Mouse (Mus musculus) heart, embryonic 13.5 days (tissue): ENCODE data around the gene Lypla2. TPM values are rescaled to one million over a fixed set of nuclear protein-coding genes. Genes with fewer than 3 reads are reported as not detected.
"Not testable (repeated sequence)": the region's sequence is repeated elsewhere in the genome, so short reads cannot be mapped to it uniquely, and the experiment has no call there.

Source experiments
- ATAC-seq: fragments of 200-750 bp; cut with Nextera tagmentation; 2 replicates; pipeline ENCODE4 v1.8.0; 2017; ENCODE audit warnings: moderate TSS enrichment; ENCODE audit not compliant: insufficient number of reproducible peaks, low FRiP score, low TSS enrichment; ENCODE audit errors: extremely low read depth
- H3K27ac ChIP-seq: fragments of 300-500 bp; sonication (generic); replicated peaks from 2 replicates; pipeline ENCODE4 v1.5.1; 2015; ENCODE audit warnings: moderate library complexity, mild to moderate bottlenecking, inconsistent platforms
- H3K27me3 ChIP-seq: fragments of 300-500 bp; sonication (generic); replicated peaks from 2 replicates; pipeline ENCODE4 v1.6.1; 2015; ENCODE audit warnings: mild to moderate bottlenecking, inconsistent platforms
- H3K36me3 ChIP-seq: fragments of 300-500 bp; sonication (generic); 2 replicates; pipeline ENCODE4 v1.6.1; 2015; ENCODE audit warnings: mild to moderate bottlenecking, inconsistent platforms
- H3K4me1 ChIP-seq: fragments of 300-500 bp; sonication (generic); 2 replicates; pipeline ENCODE4 v1.6.1; 2015; ENCODE audit warnings: inconsistent platforms
- H3K4me2 ChIP-seq: fragments of 300-500 bp; sonication (generic); 2 replicates; pipeline ENCODE4 v1.6.1; 2015; ENCODE audit warnings: inconsistent platforms, mild to moderate bottlenecking, moderate library complexity
- H3K4me3 ChIP-seq: fragments of 300-500 bp; sonication (generic); 2 replicates; pipeline ENCODE4 v1.5.1; 2015; ENCODE audit warnings: moderate library complexity, mild to moderate bottlenecking, inconsistent platforms
- H3K9ac ChIP-seq: fragments of 300-500 bp; sonication (generic); 2 replicates; pipeline ENCODE4 v1.6.1; 2015; ENCODE audit warnings: inconsistent platforms, mild to moderate bottlenecking, moderate library complexity
- H3K9me3 ChIP-seq: fragments of 300-500 bp; sonication (generic); 2 replicates; pipeline ENCODE4 v1.6.1; 2016; ENCODE audit warnings: inconsistent platforms
- WGBS: fragments of 180-500 bp; shearing (Covaris S2); methylation state at CpG from one replicate; pipeline ENCODE4 v1.1.7; 2015; ENCODE audit warnings: mixed read lengths; 5-methylcytosine and 5-hydroxymethylcytosine counted together
- polyA plus RNA-seq: library from polyadenylated mRNA; unstranded; fragments of >200 nt; fragmentation: Nextera tagmentation; extraction: Ambion mirVana; gene quantifications from 2 replicates; pipeline ENCODE4 v1.2.1, GENCODE M21; 2015

Lypla2 gene
- polyA plus RNA-seq, 1 experiment from 2014 or later: 65.5 TPM

DNA sequence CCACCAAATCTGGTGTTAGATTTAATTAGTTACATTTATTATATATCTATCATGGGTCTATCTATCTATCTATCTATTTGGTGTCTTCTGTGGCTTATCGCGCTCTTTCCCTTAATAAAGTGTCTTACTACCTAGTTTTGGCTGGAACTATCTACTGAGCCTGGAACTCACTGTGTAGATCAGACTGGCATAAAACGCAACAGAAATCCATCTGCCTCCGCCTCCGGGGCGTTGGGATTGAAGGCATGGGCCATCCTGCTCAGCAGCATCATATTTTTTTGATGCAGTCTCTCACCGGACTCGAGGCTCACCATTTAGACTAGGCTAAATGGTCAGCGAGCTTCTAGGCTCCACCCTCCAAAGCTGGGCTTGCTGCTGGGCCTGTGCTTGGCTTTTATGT, 15.3 kb upstream of the Lypla2 start:
- H3K27ac ChIP-seq: peak overlapping the region; percentile 91
- no peak for ATAC-seq
- peak overlapping the region; percentile 91 for H3K4me3 ChIP-seq
- 0 out of 2 replicates have a peak, but pooled peaks cover 4% of the 10 kb centered on the region for H3K9me3 ChIP-seq
- peaks cover 28% of the 10 kb centered on the region for H3K36me3 ChIP-seq
- peak overlapping the region; percentile 98 for H3K9ac ChIP-seq
- no peaks in the 10 kb centered on the region for H3K27me3 ChIP-seq
- 70% methylated on average over 9 of the region's 9 CpGs for WGBS
- H3K4me2 ChIP-seq: peak overlapping the region; percentile 96
- peaks cover 24% of the 10 kb centered on the region for H3K4me1 ChIP-seq

DNA sequence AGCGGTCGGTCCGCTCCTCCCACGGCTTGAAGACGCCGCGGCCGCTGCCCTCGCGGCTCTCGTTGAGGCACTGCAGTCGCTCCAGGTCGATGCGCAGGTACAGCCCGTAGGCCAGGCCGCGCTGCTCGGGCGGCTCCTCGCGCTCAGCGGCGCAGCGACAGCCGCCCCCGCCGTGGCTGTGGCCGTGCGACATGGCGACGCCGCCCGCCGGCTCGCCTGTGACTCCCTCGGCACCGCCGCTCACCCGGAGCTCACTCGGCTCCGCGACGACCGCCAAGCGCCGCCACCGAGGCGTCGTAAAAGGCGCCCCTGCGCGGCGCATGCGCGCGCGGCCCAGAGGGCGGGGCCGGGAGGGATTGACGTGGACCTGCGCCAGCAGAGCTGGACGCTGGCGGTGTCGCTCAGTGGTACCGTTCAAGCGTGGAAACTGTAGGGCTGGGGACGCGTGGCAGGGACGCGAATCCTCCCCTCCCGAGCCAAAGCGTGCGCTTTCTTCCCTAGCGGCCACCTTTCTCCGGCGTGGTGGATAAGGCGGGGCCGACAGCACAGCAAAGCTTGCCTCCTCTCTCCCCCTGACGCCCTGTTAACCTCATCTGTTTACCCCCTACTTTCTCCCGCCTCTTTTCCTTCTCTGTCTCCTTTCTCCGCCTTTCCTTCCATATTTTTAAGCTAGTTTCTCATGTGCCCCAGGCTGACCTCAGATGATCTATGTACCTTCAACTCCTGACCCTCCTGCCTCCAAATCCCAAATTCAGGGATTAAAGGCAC, 14.7 kb upstream of the Lypla2 start, which contains the start of gene Pithd1:
Gene Pithd1, minus strand, starts transcription at position 322 of the 768 bp plus-strand sequence.
- no peaks in the 10 kb centered on the region for H3K27me3 ChIP-seq
- 0 out of 2 replicates have a peak, but pooled peaks cover 4% of the 10 kb centered on the region for H3K9me3 ChIP-seq
- under 1% methylated on average over 81 of the region's 81 CpGs for WGBS
- H3K9ac ChIP-seq: peak within 1 kb of the TSS; percentile 98
- peak; percentile 90 for ATAC-seq
- peak within 1 kb of the TSS; percentile 91 for H3K4me3 ChIP-seq
- peak within 1 kb of the TSS; percentile 91 for H3K27ac ChIP-seq
- H3K36me3 ChIP-seq: peaks cover 34% of the 10 kb centered on the region
- peak within 1 kb of the TSS; percentile 96 for H3K4me2 ChIP-seq
- H3K4me1 ChIP-seq: peaks cover 24% of the 10 kb centered on the region

DNA sequence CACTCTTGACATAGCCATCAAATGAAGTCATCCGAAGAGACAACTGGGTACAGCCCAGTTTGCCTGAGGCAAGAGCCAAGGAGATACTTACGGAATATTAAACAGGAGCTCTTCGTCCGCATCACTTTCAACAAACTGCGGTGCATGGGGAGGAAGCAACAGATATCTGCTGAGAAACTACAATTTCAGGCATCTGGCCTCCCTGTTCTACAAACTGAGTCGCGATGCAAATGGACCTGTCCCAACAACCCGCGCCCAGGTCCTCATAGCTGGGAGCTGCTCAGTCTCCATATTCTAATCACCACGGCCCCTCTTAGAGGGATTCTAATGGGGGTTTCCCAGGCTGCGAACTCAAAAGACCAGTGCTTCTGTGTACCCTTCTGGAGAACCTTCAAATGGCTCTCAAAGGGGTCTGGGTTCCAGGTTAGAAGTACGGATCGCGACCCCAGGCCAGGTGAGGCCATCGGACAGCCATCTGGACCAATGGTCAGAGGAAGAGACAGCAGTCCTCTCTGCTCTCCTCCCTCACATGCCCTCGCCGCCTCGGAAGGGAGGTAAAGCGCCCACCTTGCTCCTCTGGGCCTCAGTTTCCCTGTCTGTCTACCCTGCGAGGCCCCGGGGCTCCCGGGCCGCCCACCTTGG, 14.0 kb upstream of the Lypla2 start:
- peak overlapping the region; percentile 91 for H3K27ac ChIP-seq
- peak overlapping the region; percentile 91 for H3K4me3 ChIP-seq
- no peak for ATAC-seq
- peaks cover 24% of the 10 kb centered on the region for H3K4me1 ChIP-seq
- no peaks in the 10 kb centered on the region for H3K27me3 ChIP-seq
- H3K9ac ChIP-seq: peak overlapping the region; percentile 98
- WGBS: 7% methylated on average over 23 of the region's 23 CpGs
- H3K9me3 ChIP-seq: 0 out of 2 replicates have a peak, but pooled peaks cover under 1% of the 10 kb centered on the region
- peak overlapping the region; percentile 96 for H3K4me2 ChIP-seq
- H3K36me3 ChIP-seq: peaks cover 41% of the 10 kb centered on the region

DNA sequence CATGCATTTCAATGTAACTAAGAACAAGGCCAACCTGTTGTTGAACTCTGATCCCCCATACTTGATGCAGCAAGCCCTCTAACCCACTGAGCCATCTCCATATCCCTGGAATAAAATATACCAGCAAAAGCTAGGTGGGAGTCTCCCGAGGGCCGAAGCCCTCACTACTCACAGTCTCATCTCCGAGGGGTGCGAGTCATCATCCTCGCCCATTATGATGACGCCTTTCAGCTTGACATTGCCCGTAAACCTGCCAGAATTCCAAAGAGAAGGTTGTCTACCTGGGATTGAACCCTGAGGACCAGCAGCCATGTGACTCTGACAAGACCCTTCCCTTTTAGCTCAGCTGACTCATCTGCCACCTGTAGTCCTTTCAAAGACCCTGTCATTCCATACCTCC, 13.3 kb upstream of the Lypla2 start:
- Histone ChIP-seq H3K36me3 (peaks cover 47% of the 10 kb centered on the region), H3K9ac (peak overlapping the region; percentile 98), H3K27me3 (no peaks in the 10 kb centered on the region), H3K4me1 (peaks cover 24% of the 10 kb centered on the region), H3K27ac (0 out of 2 replicates have a peak overlapping the region, but pooled peaks have one; percentile 91), H3K4me2 (peak overlapping the region; percentile 96), H3K9me3 (no peaks in the 10 kb centered on the region), H3K4me3 (peak overlapping the region; percentile 91)
- ATAC-seq: no peak
- 88% methylated on average over 7 of the region's 7 CpGs for whole genome bisulfite sequencing

DNA sequence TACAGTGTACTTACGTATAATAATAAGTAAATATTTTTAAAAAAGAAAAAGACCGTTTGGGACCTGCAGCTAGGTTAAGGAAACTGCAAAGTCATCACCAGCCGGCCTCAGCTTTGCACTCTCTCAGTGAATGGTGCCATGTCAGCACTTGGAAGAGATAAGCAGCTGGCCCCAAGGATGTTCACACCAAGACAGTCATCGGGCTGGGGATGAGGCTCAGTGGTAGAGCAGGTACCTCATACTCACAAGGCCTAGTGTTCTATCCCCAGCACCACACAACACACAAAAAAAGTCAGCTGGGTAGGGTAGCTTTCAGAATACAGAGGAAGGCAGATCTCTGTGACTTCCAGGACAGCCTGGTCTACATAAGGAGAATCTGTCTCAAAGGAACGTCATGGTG, 12.8 kb upstream of the Lypla2 start:
- Histone ChIP-seq H3K9ac (peak overlapping the region; percentile 98; the same call in 1 of the 2 replicates), H3K27me3 (no peaks in the 10 kb centered on the region), H3K27ac (peak overlapping the region; percentile 43; the same call in 1 of the 2 replicates), H3K36me3 (peaks cover 53% of the 10 kb centered on the region), H3K4me2 (peak overlapping the region; percentile 96), H3K4me3 (peak overlapping the region; percentile 91), H3K9me3 (no peaks in the 10 kb centered on the region), H3K4me1 (peaks cover 24% of the 10 kb centered on the region)
- ATAC-seq: peak; percentile 37; the same call in 1 of the 2 replicates
- 75% methylated on average over 5 of the region's 5 CpGs for WGBS

DNA sequence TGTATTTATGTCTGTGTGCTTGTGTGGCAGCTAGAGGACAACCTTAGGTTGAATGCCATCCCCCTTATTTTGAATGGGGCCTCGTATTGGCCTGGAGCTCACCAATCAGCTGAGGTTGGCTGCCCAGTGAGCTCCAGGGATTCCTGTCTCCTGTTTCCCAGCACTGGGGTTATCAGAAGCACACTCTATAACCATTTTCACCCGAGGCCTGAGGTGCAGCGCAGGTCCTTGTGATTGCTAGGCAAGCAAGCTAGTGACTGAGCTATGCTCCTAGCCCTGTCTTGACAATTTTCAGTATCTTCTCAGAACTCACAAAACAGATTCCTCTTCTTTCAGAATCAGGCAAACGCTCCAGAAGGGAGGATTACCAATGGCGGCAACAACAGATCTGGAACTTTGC, 12.1 kb upstream of the Lypla2 start:
- H3K27ac ChIP-seq: peak overlapping the region; percentile 43
- H3K36me3 ChIP-seq: peaks cover 53% of the 10 kb centered on the region
- H3K4me3 ChIP-seq: peak overlapping the region; percentile 91
- H3K9me3 ChIP-seq: no peaks in the 10 kb centered on the region
- no peaks in the 10 kb centered on the region for H3K27me3 ChIP-seq
- H3K4me2 ChIP-seq: peak overlapping the region; percentile 96
- H3K4me1 ChIP-seq: peaks cover 24% of the 10 kb centered on the region
- ATAC-seq: no peak
- peak overlapping the region; percentile 29; the same call in 1 of the 2 replicates for H3K9ac ChIP-seq
- 69% methylated on average over 5 of the region's 5 CpGs for WGBS

DNA sequence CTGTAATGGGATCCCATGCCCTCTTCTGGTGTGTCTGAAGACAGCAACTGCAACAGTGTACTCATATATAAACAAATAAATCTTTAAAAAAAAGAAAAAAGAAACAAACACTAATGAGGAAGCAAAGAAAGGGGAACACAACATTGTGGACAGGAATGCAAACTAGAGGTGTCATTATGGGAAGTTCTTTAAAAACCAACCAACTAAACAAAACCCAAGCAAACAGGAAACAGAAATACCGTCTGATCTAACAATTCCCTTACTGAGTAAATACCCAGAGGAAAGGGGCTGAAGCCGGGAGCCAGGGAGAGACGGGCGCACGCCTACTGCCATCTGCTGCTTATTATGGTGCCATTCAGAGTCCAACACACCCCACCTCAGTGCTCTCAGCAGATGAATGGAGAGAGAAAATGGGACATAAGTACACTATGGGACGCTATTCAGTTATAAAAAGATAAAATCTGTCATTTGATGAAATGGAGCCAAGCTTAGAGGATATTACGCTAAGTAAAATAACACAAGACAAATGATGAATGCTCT, 9.2 kb upstream of the Lypla2 start:
- Histone ChIP-seq H3K9ac (no peak overlapping the region), H3K27ac (no peak overlapping the region), H3K4me1 (peaks cover 18% of the 10 kb centered on the region), H3K4me3 (no peak overlapping the region), H3K9me3 (no peaks in the 10 kb centered on the region), H3K27me3 (no peaks in the 10 kb centered on the region), H3K36me3 (peaks cover 76% of the 10 kb centered on the region), H3K4me2 (no peak overlapping the region)
- 77% methylated on average over 7 of the region's 7 CpGs for WGBS
- ATAC-seq: no peak

DNA sequence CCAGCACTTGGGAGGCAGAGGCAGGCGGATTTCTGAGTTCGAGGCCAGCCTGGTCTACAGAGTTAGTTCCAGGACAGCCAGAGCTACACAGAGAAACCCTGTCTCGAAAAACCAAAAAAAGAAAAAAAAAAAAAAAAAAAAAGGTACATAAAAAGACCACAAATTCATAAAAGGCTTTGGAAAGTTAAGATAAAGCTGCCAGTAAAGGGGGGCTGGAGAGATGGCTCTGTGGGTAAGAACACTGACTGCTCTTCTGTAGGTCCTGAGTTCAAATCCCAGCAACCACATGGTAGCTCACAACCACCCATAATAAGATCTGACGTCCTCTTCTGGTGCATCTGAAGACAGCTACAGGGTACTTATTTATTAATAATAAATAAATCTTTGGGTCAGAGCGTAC, 7.8 kb upstream of the Lypla2 start:
- H3K27me3 ChIP-seq, H3K27ac ChIP-seq, H3K9ac ChIP-seq, ATAC-seq, H3K4me1 ChIP-seq, H3K4me3 ChIP-seq, H3K9me3 ChIP-seq, H3K4me2 ChIP-seq: not testable (repeated sequence)
- WGBS: 92% methylated on average over 5 of the region's 5 CpGs
- peaks cover 86% of the 10 kb centered on the region for H3K36me3 ChIP-seq

DNA sequence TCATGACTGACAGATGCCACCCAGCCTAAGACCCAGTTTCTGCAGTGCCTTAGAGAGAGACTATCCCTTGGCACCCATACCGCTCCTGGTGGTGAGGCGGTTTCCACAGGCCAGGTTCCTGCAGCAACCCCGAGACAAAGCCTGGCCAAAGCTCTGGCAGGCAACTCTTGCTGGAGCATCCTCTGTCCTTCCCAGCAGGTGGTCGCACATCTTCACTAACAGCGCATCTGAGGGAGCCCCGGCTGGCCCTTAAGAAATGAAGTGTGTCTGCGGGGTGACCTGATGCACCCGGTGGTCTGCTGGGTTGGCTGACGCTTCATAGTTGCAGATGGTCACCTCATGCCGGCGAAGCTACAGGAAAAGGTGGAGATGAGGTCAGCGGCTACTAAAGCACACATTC, 3.7 kb upstream of the Lypla2 start:
- Histone ChIP-seq H3K27ac (no peak overlapping the region), H3K27me3 (no peaks in the 10 kb centered on the region), H3K36me3 (peaks cover 57% of the 10 kb centered on the region), H3K9ac (no peak overlapping the region), H3K9me3 (no peaks in the 10 kb centered on the region), H3K4me1 (peaks cover 17% of the 10 kb centered on the region), H3K4me3 (no peak overlapping the region), H3K4me2 (no peak overlapping the region)
- no peak for ATAC-seq
- WGBS: 90% methylated on average over 12 of the region's 12 CpGs

DNA sequence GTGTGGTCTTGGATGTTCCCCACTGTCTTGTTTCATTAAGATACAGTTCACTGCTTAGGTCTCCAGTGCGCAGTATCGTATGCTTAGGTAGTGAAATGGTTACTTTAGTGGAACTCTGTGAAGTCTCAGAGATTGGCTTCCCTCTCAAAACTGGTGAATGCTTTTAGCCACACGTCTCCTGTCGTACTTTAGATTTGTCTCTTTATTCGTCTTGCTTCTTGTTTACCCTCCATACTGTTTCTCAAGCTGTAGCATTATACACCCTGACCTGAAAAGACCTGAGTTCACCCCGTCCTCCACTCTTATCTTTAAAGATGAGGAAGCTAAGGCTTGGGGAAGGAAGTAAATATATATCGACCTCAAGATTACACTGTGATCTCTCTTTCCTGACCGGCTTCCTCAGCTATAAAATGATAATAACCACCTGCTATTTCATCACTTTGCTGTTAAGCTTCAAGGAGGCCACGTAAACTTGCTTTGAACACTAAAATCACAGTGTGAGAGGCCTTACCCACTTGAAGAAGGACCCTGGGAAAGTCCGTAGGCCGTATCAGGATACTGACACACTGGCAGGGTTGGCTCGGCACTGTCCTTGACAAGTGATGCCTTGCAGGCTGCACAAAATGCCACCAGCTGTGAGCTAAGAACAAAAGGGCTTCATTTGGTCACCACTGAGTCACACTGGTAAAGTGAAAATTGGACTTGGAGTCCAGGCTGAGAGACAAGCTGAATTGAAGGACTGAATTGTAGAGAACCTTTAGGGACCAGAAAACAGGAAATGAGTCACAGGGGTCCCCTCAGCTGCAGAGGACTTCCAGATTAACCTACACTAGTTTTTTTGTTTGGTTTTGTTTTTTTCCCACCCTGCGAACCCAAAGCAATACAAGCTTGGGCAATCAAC, 735 bp upstream of the Lypla2 start:
- peak overlapping the region; percentile 99 for H3K4me3 ChIP-seq
- H3K36me3 ChIP-seq: peaks cover 64% of the 10 kb centered on the region
- peaks cover 23% of the 10 kb centered on the region for H3K4me1 ChIP-seq
- ATAC-seq: no peak
- WGBS: 50% methylated on average over 13 of the region's 13 CpGs
- peak overlapping the region; percentile 95 for H3K9ac ChIP-seq
- peak overlapping the region; percentile 58 for H3K27ac ChIP-seq
- no peaks in the 10 kb centered on the region for H3K27me3 ChIP-seq
- no peaks in the 10 kb centered on the region for H3K9me3 ChIP-seq
- peak overlapping the region; percentile 98 for H3K4me2 ChIP-seq
